ENCODE assay signal across 14 mouse cellular contexts in genomic region chr16:91661397-91661796, GRCm38 (mm10).
DNase-seq lines count a peak whose midpoint lies in the region.
"Had no signal": no experiment of that assay in that cellular context is flagged by ENCODE, and none has a peak within 500 bp of the region (broad histone marks: within the 10 kb centered on the region; RNA-seq: fewer than 3 reads in every experiment).

No protein-coding gene starts in this region.

- DNase-seq in R1 (ENCODE audit: low read depth, low spot score), result peak; percentile 53
- no peak for DNase-seq in heart, adult 11 months
- DNase-seq: adrenal gland, adult 2 months; adrenal gland, adult 8-10 months; adrenal gland, postnatal 10 days; adrenal gland, postnatal 14 days; adrenal gland, postnatal 25 days; adrenal gland, postnatal 36 days; B cell, adult 2 months; cerebellum, adult 11 months; cerebellum, adult 11-12 months; cerebellum, adult 18-20 months; cerebellum, adult 2 months; cerebellum, adult 8-10 months had no signal
